Mouse (Mus musculus) erythroblast, embryonic 14.5 days (primary cell): ENCODE data around the gene Col27a1.

ENCODE experiments used
- GATA1 ChIP-seq: IDR thresholded peaks from 2 replicates; pipeline ENCODE4 v1.6.1; 2012; ENCODE audit warnings: low read length, inconsistent platforms, mixed read lengths
- TAL1 ChIP-seq: IDR thresholded peaks from 3 replicates; pipeline ENCODE4 v1.6.1; 2012; ENCODE audit warnings: low read length, inconsistent platforms, mixed read lengths

GRCm38 (mm10) chr4:63221096-63221958, 7.5 kb downstream of the Col27a1 start:
- TF ChIP-seq TAL1 (no peak), GATA1 (no peak)
